Mouse (Mus musculus) CH12F3 (cell line): ENCODE results near the gene Cyp27b1.
"Not testable (repeated sequence)": the region's sequence is repeated elsewhere in the genome, so short reads cannot be mapped to it uniquely, and the experiment has no call there.

ENCODE experiments used
- in situ Hi-C: fragments of 300-500 bp; cut with MboI; formaldehyde crosslinking; loops from 2 replicates; pipeline ENCODE4 v1.14.3; 2020; ENCODE audit warnings: low sequenced_read_pairs

Cyp27b1 gene

GRCm38 (mm10) chr10:127049395-127050118 is 1.5 kb downstream of the Cyp27b1 start:
- in situ Hi-C loops: no loop called here

GRCm38 (mm10) chr10:127050119-127050474 is 2.0 kb downstream of the Cyp27b1 start:
- in situ Hi-C loops: no loop called here

GRCm38 (mm10) chr10:127054646-127055045 is 6.6 kb downstream of the Cyp27b1 start:
- in situ Hi-C loops: no loop called here

GRCm38 (mm10) chr10:127055406-127055805 is 7.4 kb downstream of the Cyp27b1 start:
- in situ Hi-C loops: no loop called here

GRCm38 (mm10) chr10:127056490-127056889 is 8.4 kb downstream of the Cyp27b1 start:
- in situ Hi-C loops: no loop called here

- in situ Hi-C loops: no loop called here
Observed at GRCm38 (mm10) chr10:127058161-127058560, 10.1 kb downstream of the Cyp27b1 start.

- in situ Hi-C loops: no loop called here
Observed at GRCm38 (mm10) chr10:127058708-127059107, 10.7 kb downstream of the Cyp27b1 start.

- in situ Hi-C loops: no loop called here
Observed at GRCm38 (mm10) chr10:127059174-127059967, 11.3 kb downstream of the Cyp27b1 start.

- in situ Hi-C loops: no loop called here
Observed at GRCm38 (mm10) chr10:127059968-127060916, 12.2 kb downstream of the Cyp27b1 start, which contains the start of gene March9. TSS of gene March9 (minus strand) at chr10:127060184.

- in situ Hi-C loops: no loop called here
Observed at GRCm38 (mm10) chr10:127061085-127061484, 13.0 kb downstream of the Cyp27b1 start.

GRCm38 (mm10) chr10:127061513-127061912 is 13.5 kb downstream of the Cyp27b1 start:
- in situ Hi-C loops: no loop called here

- in situ Hi-C loops: not testable (repeated sequence)
Observed at GRCm38 (mm10) chr10:127062101-127062500, 14.1 kb downstream of the Cyp27b1 start.

GRCm38 (mm10) chr10:127062503-127062902 is 14.5 kb downstream of the Cyp27b1 start:
- in situ Hi-C loops: no loop called here

- in situ Hi-C loops: no loop called here
Observed at GRCm38 (mm10) chr10:127063239-127063872, 15.3 kb downstream of the Cyp27b1 start, which contains the start of gene Cdk4. TSS of gene Cdk4 (plus strand) at chr10:127063534.

GRCm38 (mm10) chr10:127063913-127064870 is 16.1 kb downstream of the Cyp27b1 start:
- in situ Hi-C loops: no loop called here

- in situ Hi-C loops: no loop called here
Observed at GRCm38 (mm10) chr10:127065981-127066380, 17.9 kb downstream of the Cyp27b1 start.

GRCm38 (mm10) chr10:127066519-127067018 is 18.5 kb downstream of the Cyp27b1 start:
- in situ Hi-C loops: no loop called here

- in situ Hi-C loops: no loop called here
Observed at GRCm38 (mm10) chr10:127068360-127069038, 20.4 kb downstream of the Cyp27b1 start.
